Mouse (Mus musculus) mouse embryonic stem cell (cell line): ENCODE data around the gene Gpc2.

Experiments used
- in situ Hi-C, 2 experiments: fragments of 300-500 bp; cut with MboI; formaldehyde crosslinking; loops; 1 replicate in 1 of 2; 3 replicates in 1 of 2; pipeline ENCODE4 v1.14.3; 2019 to 2020; ENCODE audit warnings: low sequenced_read_pairs in 2 of 2, low pct_unique_long_range_greater_than_20kb in 1 of 2, mixed read lengths in 1 of 2; ENCODE audit not compliant: unreplicated experiment in 1 of 2

The Gpc2 gene

DNA sequence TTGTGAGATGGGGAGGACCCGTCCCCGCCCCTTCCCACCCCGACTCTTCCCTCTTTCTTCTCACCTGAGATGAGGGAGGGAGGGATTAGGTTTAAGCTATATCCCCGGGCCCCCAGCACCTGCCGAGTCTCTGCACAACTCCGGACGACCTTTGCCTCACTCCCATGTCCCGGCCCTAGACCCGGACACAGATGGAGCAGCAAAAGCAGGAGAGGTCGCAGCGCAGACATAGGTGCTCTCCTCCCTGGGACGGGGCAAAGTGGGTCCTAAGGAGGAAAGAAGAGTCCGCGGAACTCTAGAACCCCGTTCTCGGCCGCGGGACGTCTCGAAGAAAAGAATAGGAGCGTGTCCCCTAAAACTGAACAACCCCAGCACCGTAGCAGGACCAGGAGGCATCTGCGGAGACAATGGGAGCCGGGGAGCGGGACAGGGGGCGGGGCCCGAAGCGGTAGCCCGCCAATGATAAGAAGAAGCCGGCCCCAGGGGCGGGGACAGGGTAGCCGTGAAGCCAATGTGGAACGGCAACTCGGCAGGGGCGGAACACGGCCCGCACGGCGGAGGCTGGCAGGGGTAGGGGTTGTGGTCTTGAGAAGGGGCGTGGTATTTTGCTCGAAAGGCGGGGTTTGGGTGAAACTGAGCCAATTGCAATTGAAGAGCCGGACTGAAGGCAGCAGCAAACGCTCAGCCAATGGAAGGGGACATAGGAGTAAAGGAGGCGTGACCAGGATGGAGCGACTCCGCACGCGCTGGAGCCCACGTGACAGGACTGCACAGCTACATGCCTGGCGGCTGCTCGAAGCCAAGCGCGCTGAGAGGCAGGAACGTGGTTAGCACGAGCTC, at the start of gene Gpc2, which contains the start of the genes Gm43720 and Stag3:
TSS of gene Gpc2 (minus strand) at position 421 of the 840 bp plus-strand sequence.
TSS of gene Gm43720 (minus strand) at position 374 of the 840 bp plus-strand sequence.
TSS of gene Stag3 (plus strand) at position 656 of the 840 bp plus-strand sequence.
- in situ Hi-C loops, result no loop called here

DNA sequence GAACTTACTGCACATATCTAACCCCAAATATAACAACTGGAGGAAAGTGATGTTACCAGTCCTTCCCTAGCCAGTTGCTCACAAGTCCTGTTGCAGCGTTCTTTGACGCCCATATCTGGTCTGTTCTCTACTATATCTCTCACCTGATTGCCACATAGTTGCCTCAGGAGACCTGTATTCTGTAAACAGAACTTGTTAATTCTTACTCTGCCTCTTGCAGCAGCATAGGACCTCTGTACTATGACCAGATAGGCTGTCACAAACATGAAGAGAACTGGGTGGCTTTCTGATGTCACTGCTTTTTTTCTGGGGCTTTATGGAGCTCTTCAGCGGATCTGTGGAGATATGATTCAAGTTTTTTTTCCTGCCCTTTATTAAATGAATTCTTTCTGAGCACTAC, 33.0 kb upstream of the Gpc2 start:
- in situ Hi-C loops, result no loop called here

DNA sequence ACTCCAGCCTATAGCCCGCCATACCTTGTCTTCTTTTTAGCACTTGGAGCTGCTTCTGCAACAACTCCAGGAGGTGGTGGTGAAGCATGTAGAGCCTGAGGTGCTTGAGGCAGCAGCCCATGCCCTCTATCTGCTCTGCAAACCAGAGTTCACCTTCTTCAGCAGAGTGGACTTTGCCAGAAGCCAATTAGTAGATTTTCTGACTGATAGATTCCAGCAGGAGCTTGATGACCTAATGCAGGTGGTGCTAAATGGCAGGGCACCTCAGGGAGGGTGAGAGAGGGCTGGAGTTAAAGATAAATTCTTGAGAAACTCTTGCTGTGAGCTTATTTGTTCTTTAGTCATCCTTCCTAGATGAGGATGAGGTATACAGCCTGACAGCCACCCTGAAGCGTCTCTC, 19.8 kb upstream of the Gpc2 start:
- in situ Hi-C loops, result no loop called here

DNA sequence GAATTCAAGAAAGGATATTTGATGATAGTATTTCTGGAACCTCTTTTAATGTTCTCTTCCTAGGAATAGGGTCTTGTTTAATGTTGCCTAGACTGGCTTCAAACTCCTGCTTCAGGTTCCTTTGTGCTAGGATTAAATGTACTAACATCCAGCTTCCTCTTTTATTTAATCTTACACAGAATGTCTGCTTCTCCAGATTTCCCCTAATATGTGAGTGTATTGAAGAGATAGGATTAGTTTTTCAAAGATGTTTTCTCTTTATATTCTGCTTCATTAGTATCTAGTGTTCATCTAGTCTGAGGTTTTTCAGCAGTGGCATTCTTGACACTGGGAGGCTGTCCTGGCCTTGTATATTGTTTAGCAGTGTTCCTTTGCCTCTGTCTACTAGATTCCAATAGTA, 14.4 kb upstream of the Gpc2 start:
- in situ Hi-C loops, result no loop called here

DNA sequence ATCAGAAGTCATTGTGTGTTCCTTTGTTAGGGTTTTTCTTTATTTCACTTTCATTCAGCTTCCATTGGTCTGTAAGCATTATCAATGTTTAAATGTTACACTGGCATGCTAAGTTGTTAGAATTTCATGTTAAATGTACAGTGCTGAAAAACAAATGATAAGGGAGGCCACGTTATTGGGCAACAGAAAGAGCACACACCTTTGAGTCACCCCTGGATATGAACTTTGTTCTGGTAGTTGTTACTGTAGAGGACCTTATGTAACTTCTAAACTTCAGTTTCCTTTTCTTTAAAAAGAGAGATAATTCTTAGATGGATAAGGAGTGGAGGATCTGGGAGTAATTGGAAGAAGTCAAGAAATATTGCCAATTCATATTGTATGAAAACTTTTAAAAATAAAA, 11.8 kb upstream of the Gpc2 start:
- in situ Hi-C loops, result no loop called here

DNA sequence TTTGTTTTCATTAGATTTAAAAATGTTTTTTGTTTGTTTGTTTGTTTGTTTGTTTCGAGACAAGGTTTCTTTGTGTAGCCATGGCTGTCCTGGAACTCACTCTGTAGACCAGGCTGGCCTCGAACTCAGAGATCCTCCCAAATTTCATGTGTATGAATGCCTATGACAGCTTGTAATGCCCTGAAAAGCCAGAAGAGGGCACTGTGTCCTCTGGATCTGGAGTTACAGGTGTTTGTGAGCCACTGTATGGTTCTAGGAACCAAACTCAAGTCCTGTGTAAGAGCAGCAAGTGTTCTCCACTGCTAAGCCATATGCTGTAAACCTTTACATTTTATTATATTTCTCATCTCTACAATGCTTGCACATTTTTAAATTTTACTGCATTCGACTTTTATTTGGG, 8.1 kb upstream of the Gpc2 start:
- in situ Hi-C loops, result no loop called here

DNA sequence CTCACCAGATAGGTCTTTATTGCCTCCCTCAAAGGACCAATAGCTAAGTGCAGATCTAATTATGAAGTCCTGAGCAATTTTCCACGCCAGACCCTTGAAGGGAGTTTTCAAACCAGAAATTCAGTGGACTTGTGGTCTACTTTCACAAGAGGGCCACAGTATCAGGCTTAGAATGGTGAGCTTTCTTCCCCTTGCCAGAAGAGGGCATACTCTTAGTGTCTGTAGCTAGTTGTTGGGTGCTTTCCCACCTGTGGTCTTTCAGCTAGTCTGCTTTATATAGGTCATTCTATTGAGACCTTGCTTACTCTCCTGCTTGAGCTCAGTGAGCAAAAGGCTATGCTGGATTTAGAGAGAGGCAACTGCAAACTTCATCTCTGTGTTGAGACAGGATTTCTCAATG, 3.7 kb upstream of the Gpc2 start:
- in situ Hi-C loops, result no loop called here

DNA sequence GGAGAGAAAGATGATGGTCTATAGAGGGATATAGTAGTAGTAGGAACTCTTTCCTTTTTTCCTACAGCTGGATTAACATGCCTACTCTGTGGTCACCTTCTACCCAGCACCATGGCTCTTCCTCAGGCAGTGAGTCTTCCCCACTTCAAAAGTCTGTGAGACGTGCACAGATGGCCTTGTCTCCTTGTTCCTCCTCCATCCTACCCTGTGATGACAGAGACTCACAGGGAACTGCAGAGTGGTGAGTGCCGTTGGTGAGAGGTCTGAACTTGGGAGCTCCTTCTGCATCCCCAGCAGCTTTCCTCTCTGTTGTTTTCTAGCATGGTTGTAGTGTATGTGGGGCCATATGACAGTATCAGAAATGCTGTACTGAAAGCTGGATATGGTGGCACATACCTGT, 2.0 kb upstream of the Gpc2 start:
- in situ Hi-C loops, result no loop called here

DNA sequence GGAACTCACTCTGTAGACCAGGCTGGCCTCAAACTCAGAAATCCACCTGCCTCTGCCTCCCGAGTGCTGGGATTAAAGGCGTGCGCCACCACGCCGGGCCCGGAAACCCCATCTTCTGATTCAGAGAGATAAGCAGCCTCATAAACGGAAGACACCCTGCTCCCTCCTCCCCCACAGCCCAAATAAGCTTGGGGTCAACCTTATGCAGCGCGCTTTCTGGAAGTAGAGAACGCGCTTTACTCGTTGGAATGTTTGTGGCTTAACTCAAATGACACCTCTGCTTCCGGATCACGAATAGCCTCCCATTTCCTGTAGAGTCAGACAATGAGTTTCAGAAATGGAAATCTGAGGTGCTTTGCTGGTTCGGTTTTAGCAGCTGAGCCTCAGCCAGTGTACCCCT, 1.0 kb upstream of the Gpc2 start:
- in situ Hi-C loops, result no loop called here

DNA sequence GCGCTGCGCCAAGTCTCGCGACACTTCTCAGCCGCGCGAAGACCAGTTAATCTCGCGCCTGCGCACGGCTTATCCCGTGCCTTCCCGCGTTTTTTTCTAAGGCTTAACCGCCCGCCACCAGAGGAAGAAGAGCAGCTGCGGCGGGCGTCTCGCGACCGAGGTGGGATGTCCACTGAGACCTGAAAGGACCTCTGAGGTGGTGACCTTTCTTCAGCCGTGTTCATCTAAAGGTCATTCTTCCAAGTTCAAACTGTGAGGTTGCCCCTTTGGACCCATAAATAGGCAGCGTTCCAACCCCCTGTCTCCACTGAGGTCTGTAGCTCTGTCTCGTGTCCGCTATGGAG, 592 bp upstream of the Gpc2 start:
- in situ Hi-C loops, result no loop called here

DNA sequence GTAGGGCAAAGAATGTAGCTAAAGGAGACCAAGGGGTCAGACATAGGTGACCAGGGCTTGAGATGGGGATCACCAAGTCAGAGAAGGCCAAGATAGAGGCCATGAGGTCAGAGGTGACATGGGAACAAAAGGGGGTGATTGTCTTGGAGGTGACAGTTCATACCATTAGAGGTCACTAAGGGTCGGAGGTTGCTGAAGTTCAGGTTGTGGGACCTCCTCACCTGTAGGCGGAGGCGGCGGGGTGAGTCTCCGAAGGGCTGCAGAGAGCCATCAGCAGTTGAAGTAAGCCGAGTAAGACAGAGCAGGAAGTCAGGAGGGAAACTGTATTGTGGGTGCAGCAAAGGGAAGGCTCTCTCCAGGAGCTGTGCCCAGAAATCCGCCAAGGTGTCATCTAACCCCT, 1.8 kb downstream of the Gpc2 start:
- in situ Hi-C loops, result no loop called here

DNA sequence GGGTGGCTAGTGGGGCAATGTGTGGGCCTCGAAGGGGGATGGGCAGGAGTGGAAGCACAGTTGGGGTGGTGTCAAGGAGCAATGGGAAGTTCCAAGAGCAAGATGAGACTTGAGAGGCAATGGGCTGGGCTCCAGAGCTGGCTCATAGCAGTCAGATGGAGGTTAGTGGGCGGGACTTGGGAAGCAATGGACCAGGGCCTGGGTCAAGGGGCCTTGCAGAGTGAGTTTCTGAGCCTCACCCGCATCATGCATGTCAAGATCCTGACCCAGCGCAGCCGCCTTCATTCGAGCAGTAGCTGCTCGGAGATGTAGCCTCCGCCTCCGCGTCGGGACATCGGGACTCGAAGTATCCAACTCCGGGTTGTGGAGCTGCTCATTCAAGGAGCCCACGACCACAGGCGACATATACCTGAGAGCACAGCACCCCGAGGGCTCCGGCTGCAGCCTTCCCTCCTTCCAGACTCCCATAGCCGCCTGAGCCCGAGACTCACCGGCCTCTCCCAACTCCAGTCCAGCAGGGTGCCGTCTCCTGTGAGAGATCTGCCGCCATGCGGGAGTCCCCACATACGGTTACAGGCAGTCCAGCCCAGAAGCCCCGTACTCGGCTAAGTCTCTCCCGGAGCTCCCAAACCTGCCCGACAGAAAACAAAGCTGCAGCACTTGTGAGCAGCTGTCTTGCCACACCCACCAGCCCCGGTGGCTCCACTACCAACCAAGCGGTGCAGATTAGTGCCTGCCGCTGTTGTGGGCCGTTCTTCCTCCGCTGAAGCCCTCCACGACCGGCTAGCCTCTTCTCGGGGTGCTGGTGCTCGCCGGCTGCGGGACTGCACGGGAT, 4.4 kb downstream of the Gpc2 start:
- in situ Hi-C loops, result no loop called here

DNA sequence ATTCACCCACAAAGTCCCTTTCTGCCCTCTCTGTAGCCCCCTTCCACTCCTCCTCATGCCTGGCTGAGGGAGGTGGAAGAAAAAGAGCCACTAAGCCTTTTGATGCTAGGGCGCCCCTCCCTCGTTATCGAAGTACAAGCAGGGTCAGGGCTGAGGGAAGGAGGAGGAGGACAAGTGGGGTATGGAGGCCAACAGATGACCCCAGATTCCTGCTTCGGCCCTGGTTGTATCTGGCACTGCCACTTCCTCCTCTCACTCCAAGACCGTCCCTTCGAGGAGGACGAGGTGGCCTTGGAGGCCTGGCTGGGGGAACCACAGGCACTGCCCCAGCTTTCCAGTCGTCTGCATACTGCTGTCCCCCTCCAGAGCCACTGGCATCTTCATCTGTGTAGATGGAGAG, 5.6 kb downstream of the Gpc2 start:
- in situ Hi-C loops, result no loop called here

DNA sequence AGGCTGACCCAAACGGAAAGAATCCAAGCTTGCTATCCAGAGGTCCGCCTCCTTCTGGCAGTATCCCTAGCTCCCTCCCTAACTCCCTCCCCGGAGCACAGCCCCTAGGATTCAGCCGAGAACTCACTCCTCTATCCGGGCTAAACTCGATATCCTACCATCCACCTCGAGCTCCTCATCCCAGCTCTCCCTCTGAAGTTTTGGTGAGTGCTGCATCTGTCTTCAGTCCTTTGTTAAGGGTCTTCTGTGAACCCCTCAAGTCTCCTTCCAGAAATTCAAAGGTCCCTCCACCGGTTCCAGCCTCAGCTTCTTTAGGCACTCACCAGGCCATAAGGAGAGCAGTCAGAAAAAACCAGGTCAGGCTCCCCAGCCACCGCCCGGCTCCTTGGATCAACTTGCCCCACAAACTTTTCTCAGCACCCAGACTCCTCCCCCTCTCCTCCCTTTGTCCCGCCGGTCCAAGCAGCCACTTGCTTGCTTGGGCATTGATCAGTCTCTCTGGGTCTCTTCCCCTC, 7.3 kb downstream of the Gpc2 start, which contains the start of gene Gal3st4:
TSS of gene Gal3st4 (minus strand) at position 432 of the 515 bp plus-strand sequence.
- in situ Hi-C loops, result no loop called here

DNA sequence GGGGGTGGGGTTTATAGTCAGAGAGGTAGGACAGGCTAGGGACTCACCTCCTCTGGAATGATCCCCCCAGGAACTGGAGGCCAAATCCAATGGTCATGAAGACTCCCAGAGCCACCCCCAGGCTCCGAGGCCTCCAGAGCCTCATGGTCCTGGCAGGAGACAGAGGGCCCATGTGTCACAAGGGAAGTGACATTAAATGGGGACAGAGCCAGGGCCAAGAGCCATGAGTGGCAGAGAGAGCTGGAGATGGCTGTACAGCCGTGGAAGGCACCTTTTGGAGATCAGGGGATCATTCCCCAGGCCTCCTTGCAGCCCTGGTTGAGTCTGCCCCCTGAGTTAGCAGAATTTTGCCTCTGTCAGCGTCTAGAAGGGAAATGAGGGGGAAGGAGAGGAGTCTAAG, 8.6 kb downstream of the Gpc2 start:
- in situ Hi-C loops, result no loop called here

DNA sequence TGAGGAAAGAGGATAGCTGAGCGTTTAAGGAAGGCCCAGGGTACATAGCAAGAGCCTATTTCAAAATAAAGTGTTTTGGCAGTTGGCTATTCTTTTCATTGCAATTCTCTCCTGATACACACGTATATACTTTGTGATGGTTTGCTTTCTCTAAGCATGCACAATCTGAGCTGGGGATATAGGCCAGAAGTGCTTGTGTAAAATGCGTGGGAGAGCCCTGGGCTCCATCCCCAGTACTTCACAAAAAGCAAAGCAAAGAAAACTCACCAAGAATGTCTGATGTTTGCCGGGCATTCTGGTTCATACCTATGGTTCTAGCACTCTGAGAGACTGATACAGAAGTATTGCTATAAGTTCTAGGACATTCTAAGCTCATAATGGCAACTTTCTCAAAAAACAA, 10.8 kb downstream of the Gpc2 start:
- in situ Hi-C loops, result no loop called here

DNA sequence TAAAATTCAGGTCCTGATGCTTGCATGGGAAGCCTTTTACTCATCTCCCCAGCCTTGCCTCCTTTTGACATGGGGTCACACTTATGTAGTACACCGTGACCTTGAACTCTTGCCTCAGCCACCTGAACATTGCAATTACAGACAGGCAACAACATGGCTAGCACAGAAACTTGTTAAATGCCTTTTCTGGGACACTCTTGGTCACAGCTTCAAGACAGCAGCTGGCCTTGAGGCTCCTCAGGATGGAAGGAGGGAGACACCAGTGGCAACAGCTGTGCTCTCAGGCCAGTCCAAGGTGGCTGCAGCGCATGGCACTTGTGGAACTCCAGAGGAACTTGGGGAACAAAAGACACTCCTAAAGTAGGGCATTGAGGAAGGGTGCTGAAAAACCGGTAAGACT, 12.7 kb downstream of the Gpc2 start:
- in situ Hi-C loops, result no loop called here

DNA sequence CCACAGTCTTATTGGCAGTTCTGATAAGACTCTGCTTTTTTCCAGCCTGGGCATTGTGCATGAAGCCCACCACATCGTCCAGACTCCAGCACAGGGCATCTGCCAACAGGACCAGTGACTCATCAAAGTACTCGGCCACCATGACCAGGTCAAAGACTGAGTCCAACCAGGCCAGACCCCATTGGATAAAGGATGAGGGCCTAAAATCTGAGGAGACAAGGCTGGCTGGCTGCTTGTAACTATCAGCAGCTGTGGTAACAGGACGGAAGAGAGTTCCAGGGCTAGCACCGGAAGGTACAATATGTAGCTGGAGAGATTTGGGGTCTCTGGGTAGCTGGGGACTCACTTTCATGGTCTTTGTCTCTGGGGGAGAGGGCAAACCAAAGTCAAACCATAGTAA, 14.1 kb downstream of the Gpc2 start:
- in situ Hi-C loops, result no loop called here

DNA sequence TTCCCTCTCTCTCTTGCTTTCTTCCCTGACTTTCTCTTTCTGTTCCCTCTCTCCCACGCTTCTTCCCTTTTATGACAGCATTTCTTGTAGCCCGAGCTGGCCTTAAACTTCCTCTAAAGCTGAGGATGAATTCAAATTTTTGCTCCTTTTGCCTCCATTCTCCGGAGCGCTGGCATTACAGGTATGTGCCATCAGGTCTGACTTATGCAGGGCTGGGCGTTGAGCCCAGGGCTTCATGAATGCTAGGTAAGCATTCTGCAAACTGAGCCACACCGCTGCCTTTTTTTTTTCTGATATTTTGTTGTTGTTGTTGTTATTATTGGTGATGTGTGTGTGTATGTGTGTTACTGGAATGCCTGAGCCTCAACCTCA, 15.6 kb downstream of the Gpc2 start:
- in situ Hi-C loops, result no loop called here
